Mouse (Mus musculus): ENCODE data around the gene Olfr1462.

Olfr1462 gene

DNA sequence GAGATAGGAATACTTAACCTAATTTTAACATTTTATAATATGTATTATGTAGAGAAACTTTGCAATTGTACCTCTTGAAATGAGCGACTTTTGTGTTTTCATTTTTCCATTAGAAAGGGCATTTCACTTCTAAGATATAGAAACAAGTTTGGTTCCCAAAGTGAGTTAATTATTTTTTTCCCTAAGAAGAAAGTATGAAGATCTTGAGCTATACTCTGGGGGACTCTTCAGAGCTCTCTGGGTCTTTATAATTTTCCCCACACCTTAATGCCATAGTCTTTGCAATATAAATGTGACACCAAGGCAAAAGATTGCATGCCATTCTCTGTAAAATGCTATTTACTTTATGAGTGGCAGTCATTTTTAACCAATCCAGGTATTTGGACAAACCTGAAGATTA is at the start of gene Olfr1462:
Gene Olfr1462 (plus strand): TSS at position 301 of the 400 bp plus-strand sequence.
- no peak for DNase-seq

DNA sequence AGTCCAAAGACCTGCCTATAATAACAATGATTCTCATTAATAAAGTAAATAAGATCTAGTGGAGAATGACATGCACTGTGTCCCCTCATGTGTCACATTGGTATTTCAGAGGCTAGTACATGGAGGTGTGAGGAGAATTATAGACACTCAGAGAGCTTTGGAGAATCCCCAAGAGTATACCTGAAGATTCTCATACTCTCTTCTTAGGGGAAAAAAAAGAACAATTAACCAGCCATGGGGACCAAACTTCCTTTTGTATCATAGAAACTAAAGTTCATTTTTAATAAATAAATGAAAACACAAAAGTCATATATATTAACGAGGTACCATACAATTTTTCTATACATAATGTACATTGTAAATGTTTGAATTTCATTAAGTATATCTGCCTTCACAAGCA is 36.1 kb upstream of the Olfr1462 start, which contains the start of gene Olfr1459:
Gene Olfr1459 (minus strand): TSS at position 101 of the 400 bp plus-strand sequence.
- no peak for DNase-seq

DNA sequence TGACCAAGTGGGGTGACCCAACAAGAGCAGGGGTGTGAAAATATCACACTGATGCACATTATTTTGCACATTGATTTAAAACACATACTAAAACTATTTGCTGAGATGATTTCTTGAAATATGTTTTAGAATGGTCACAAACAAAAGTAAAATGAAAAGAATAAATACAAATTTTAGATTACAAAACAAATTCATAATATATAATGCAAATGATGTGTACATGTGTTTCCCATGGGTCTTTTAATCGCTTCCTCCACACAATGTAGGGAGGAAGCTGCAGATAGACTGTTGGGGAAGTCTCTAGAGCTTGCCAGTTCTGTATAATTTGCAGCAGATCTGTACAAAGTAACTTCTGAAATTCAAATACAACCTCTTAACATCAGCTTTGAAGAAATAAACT is 22.8 kb upstream of the Olfr1462 start, which contains the start of gene Olfr1461:
Gene Olfr1461 (plus strand): TSS at position 301 of the 400 bp plus-strand sequence.
- DNase-seq, result no peak

DNA sequence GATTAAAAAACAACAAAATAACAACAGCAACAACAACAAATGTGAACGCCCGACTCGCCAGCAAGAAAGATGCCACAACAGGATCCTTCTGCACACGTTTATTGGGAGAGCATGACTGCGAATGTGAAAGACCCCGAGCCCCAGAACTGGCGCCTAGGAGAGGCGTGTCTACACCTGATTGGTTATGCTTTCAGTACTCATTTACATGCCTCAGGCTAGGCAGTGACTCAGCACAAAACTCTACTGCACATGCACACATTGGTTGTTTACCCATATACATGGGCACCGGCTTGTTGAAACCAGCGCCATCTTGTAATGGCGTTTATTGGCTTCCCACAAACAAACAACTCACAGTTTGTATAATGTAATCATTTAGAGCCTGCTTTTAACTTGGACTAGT is 36.1 kb downstream of the Olfr1462 start:
- DNase-seq, result no peak

DNA sequence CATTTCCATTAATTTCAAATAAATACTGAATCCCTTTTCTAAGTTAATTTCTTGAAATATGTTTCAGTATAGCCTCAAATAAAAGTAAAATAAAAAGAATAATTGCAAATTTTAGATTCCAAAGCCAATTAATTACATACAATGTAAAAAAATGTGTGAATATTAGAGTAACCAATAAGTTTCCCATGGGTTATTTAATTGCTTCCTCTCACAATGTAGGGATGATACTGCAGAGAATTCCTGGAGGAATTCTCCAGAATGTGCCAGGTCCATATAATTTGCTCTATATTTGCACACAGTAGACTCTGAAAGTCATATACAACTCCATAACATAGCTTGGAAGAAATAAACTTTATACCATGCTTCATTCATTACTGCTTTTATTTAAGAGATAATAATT is 45.5 kb downstream of the Olfr1462 start, which contains the start of gene Olfr1463:
Gene Olfr1463 (plus strand): TSS at position 301 of the 400 bp plus-strand sequence.
- DNase-seq, result no peak

Data from lung, adult 18-20 months (tissue).